Mouse (Mus musculus): ENCODE results near the gene Slc22a23. TPM values are rescaled to one million over a fixed set of nuclear protein-coding genes. Genes with fewer than 3 reads are reported as not detected.

Slc22a23 gene
- polyA plus RNA-seq, 1 experiment from 2014 or later = 25.4 TPM

DNA sequence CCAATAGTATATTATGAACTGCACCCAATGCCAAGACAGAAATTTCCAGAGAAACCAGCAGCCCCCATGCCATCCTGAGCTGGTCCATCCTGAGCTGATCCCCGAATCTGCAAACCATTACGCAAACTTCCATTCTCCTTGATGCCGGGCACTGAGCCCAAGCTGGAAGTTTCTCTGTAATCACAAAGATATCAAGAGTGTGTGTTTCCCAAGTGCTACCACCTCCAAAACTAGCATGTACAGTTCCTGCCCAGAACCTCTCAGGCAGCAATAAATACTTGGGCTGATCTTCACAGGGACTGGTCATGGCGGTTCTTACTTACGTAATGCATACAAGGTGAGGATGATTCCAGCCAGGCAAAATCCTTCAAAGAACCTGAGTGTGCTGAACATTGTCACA lies 46.3 kb downstream of the Slc22a23 start:
- 96% methylated on average over 5 of the region's 5 CpGs for WGBS
- H3K9ac ChIP-seq (replicated peaks; ENCODE audit: low read depth, low read length) = no peak overlapping the region

DNA sequence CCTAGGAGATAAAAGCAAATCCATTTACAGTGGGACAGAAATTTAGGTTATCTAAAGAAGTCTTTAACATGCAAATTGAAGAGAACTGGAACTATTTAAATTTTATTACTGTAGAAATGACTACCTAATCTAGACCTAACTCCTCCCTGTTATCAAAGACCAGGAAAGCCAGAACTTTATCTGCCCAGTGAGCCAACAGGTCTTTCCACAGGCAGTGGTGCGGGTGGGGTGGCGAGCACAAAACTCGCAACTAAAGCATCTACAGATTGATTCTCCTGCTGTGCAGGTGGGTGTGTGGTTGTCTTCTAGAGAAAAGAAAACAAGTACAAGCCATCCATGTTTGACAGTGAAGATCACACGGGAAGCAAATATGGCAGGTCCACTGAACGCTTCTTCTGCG lies 46.9 kb downstream of the Slc22a23 start:
- Histone ChIP-seq H3K9ac (replicated peaks; ENCODE audit: low read depth, low read length) (no peak overlapping the region), H3K4me2 (ENCODE audit: low read depth, low read length) (no peak overlapping the region), H3K27ac (ENCODE audit: low read depth, low read length) (no peak overlapping the region), H3K27me3 (ENCODE audit: control insufficient read depth, insufficient read depth, low read length) (no peaks in the 10 kb centered on the region), H3K9me3 (ENCODE audit: control insufficient read depth, low read length) (no peaks in the 10 kb centered on the region), H3K4me3 (ENCODE audit: low read depth, low read length) (no peak overlapping the region), H3K4me1 (ENCODE audit: control insufficient read depth, insufficient read depth, low read length) (no peaks in the 10 kb centered on the region), H3K36me3 (ENCODE audit: control insufficient read depth, insufficient read depth, low read length) (peaks cover 3% of the 10 kb centered on the region; the same call in 1 of the 2 replicates)
- no peak for ATAC-seq (ENCODE audit: low read depth)
- WGBS = 96% methylated on average over 6 of the region's 6 CpGs

More for the DNA sequence above, 46.3 kb downstream of the Slc22a23 start:
- Histone ChIP-seq H3K4me3 (ENCODE audit: low read depth, low read length) (no peak overlapping the region), H3K27ac (ENCODE audit: low read depth, low read length) (no peak overlapping the region), H3K36me3 (ENCODE audit: control insufficient read depth, insufficient read depth, low read length) (peaks cover 3% of the 10 kb centered on the region; the same call in 1 of the 2 replicates), H3K9me3 (ENCODE audit: control insufficient read depth, low read length) (no peaks in the 10 kb centered on the region), H3K4me2 (ENCODE audit: low read depth, low read length) (no peak overlapping the region), H3K27me3 (ENCODE audit: control insufficient read depth, insufficient read depth, low read length) (no peaks in the 10 kb centered on the region), H3K4me1 (ENCODE audit: control insufficient read depth, insufficient read depth, low read length) (no peaks in the 10 kb centered on the region)
- no peak for ATAC-seq (ENCODE audit: low read depth)

GRCm38 (mm10) chr13:34295787-34296435 lies 49.1 kb downstream of the Slc22a23 start:
- WGBS = 89% methylated on average over 12 of the region's 12 CpGs

DNA sequence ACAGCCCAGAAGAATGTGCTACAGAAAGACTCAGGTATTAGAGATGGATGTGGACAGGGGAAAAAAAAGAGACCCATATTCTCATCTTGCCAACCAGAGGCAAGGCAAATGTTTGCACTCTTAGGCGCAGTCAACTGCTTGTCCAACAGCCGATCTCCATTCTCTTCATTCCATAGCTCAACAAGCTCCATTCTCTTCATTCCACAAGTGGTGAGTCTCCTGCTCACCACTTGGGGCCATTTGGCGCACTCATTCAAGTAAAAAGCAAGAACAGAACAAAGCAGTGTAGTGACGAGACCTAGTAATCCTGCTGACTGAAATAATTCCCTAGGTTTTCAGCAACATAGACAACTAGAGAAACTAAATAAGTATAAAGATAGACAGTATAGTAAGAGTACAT lies 50.8 kb downstream of the Slc22a23 start:
- Histone ChIP-seq H3K9ac (replicated peaks; ENCODE audit: low read depth, low read length) (no peak overlapping the region), H3K4me1 (ENCODE audit: control insufficient read depth, insufficient read depth, low read length) (no peaks in the 10 kb centered on the region), H3K4me2 (ENCODE audit: low read depth, low read length) (no peak overlapping the region), H3K27me3 (ENCODE audit: control insufficient read depth, insufficient read depth, low read length) (no peaks in the 10 kb centered on the region), H3K27ac (ENCODE audit: low read depth, low read length) (no peak overlapping the region), H3K36me3 (ENCODE audit: control insufficient read depth, insufficient read depth, low read length) (peaks cover 3% of the 10 kb centered on the region; the same call in 1 of the 2 replicates), H3K4me3 (ENCODE audit: low read depth, low read length) (no peak overlapping the region), H3K9me3 (ENCODE audit: control insufficient read depth, low read length) (no peaks in the 10 kb centered on the region)
- 80% methylated on average over 4 of the region's 4 CpGs for WGBS
- ATAC-seq (ENCODE audit: low read depth) = no peak

More at GRCm38 (mm10) chr13:34295787-34296435, 49.1 kb downstream of the Slc22a23 start:
- H3K9me3 ChIP-seq (ENCODE audit: control insufficient read depth, low read length) = no peaks in the 10 kb centered on the region
- H3K4me1 ChIP-seq (ENCODE audit: control insufficient read depth, insufficient read depth, low read length) = no peaks in the 10 kb centered on the region
- H3K36me3 ChIP-seq (ENCODE audit: control insufficient read depth, insufficient read depth, low read length) = peaks cover 3% of the 10 kb centered on the region; the same call in 1 of the 2 replicates
- no peak overlapping the region for H3K4me3 ChIP-seq (ENCODE audit: low read depth, low read length)
- H3K4me2 ChIP-seq (ENCODE audit: low read depth, low read length) = no peak overlapping the region
- no peaks in the 10 kb centered on the region for H3K27me3 ChIP-seq (ENCODE audit: control insufficient read depth, insufficient read depth, low read length)
- H3K27ac ChIP-seq (ENCODE audit: low read depth, low read length) = no peak overlapping the region
- no peak overlapping the region for H3K9ac ChIP-seq (replicated peaks; ENCODE audit: low read depth, low read length)
- no peak for ATAC-seq (ENCODE audit: low read depth)

- no peak overlapping the region for H3K9ac ChIP-seq (replicated peaks; ENCODE audit: low read depth, low read length)
- no peaks in the 10 kb centered on the region for H3K9me3 ChIP-seq (ENCODE audit: control insufficient read depth, low read length)
- H3K4me1 ChIP-seq (ENCODE audit: control insufficient read depth, insufficient read depth, low read length) = peaks cover 8% of the 10 kb centered on the region; the same call in 1 of the 2 replicates
- H3K36me3 ChIP-seq (ENCODE audit: control insufficient read depth, insufficient read depth, low read length) = no peaks in the 10 kb centered on the region
- H3K27ac ChIP-seq (ENCODE audit: low read depth, low read length) = no peak overlapping the region
- no peaks in the 10 kb centered on the region for H3K27me3 ChIP-seq (ENCODE audit: control insufficient read depth, insufficient read depth, low read length)
- no peak overlapping the region for H3K4me2 ChIP-seq (ENCODE audit: low read depth, low read length)
- ATAC-seq (ENCODE audit: low read depth) = no peak
- 78% methylated on average over 2 of the region's 2 CpGs for WGBS
- no peak overlapping the region for H3K4me3 ChIP-seq (ENCODE audit: low read depth, low read length)
These were observed 52.9 kb downstream of the Slc22a23 start for GRCm38 (mm10) chr13:34292042-34292441.

GRCm38 (mm10) chr13:34290346-34290745 lies 54.6 kb downstream of the Slc22a23 start:
- no peak for ATAC-seq (ENCODE audit: low read depth)
- 86% methylated on average over 1 of the region's 1 CpGs for WGBS
- Histone ChIP-seq H3K9ac (replicated peaks; ENCODE audit: low read depth, low read length) (no peak overlapping the region), H3K27ac (ENCODE audit: low read depth, low read length) (no peak overlapping the region), H3K9me3 (ENCODE audit: control insufficient read depth, low read length) (no peaks in the 10 kb centered on the region), H3K4me2 (ENCODE audit: low read depth, low read length) (no peak overlapping the region), H3K4me1 (ENCODE audit: control insufficient read depth, insufficient read depth, low read length) (peaks cover 8% of the 10 kb centered on the region; the same call in 1 of the 2 replicates), H3K36me3 (ENCODE audit: control insufficient read depth, insufficient read depth, low read length) (no peaks in the 10 kb centered on the region), H3K4me3 (ENCODE audit: low read depth, low read length) (no peak overlapping the region), H3K27me3 (ENCODE audit: control insufficient read depth, insufficient read depth, low read length) (no peaks in the 10 kb centered on the region)

DNA sequence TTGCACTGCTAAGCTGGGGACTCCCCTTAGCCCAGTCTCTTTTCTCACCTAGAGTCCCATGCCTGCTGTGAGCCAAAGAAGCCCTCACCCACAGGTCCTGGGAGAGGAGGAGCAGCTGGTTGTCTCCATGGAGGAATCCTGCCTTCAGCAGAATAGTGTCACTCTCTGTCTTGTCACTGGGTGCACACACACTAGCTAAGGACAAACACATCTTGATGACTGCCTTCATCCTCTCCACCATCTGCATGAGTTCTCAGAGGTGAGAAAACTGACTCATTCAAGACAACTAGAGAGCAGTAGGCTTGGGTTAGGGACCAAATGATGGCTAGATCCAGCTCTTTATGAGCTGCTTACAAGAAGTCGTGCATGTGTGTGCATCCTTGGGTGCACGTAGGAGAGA lies 55.4 kb downstream of the Slc22a23 start:
- Histone ChIP-seq H3K4me1 (ENCODE audit: control insufficient read depth, insufficient read depth, low read length) (peaks cover 8% of the 10 kb centered on the region; the same call in 1 of the 2 replicates), H3K27me3 (ENCODE audit: control insufficient read depth, insufficient read depth, low read length) (no peaks in the 10 kb centered on the region), H3K9me3 (ENCODE audit: control insufficient read depth, low read length) (no peaks in the 10 kb centered on the region), H3K36me3 (ENCODE audit: control insufficient read depth, insufficient read depth, low read length) (no peaks in the 10 kb centered on the region), H3K4me2 (ENCODE audit: low read depth, low read length) (no peak overlapping the region), H3K9ac (replicated peaks; ENCODE audit: low read depth, low read length) (no peak overlapping the region), H3K27ac (ENCODE audit: low read depth, low read length) (no peak overlapping the region), H3K4me3 (ENCODE audit: low read depth, low read length) (no peak overlapping the region)
- 89% methylated on average over 2 of the region's 2 CpGs for WGBS
- ATAC-seq (ENCODE audit: low read depth) = no peak

DNA sequence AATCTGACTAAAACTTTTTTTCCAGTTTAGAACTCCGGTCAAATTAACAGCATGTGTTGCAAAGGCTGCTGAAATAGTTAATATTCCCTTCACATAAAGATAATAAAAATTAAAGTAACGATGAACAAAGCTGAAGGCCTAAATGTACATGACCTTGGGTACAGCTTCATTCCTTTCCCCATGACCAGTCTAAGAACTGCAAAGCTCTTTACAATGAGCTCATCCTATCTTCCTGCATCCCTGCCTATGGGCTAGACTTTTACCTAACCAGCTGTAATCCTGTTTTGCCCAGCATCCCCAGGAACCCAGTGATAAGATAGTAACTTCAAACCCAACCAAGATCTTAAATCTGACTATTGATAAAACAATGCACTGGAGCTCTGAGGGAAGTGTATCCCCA lies 56.9 kb downstream of the Slc22a23 start:
- H3K9ac ChIP-seq (replicated peaks; ENCODE audit: low read depth, low read length) = no peak overlapping the region
- H3K4me2 ChIP-seq (ENCODE audit: low read depth, low read length) = no peak overlapping the region
- peaks cover 8% of the 10 kb centered on the region; the same call in 1 of the 2 replicates for H3K4me1 ChIP-seq (ENCODE audit: control insufficient read depth, insufficient read depth, low read length)
- H3K4me3 ChIP-seq (ENCODE audit: low read depth, low read length) = no peak overlapping the region
- no peaks in the 10 kb centered on the region for H3K27me3 ChIP-seq (ENCODE audit: control insufficient read depth, insufficient read depth, low read length)
- H3K9me3 ChIP-seq (ENCODE audit: control insufficient read depth, low read length) = no peaks in the 10 kb centered on the region
- H3K36me3 ChIP-seq (ENCODE audit: control insufficient read depth, insufficient read depth, low read length) = no peaks in the 10 kb centered on the region
- ATAC-seq (ENCODE audit: low read depth) = no peak
- WGBS = 25% methylated on average over 2 of the region's 2 CpGs
- no peak overlapping the region for H3K27ac ChIP-seq (ENCODE audit: low read depth, low read length)

- WGBS = 3% methylated on average over 9 of the region's 9 CpGs
- Histone ChIP-seq H3K36me3 (ENCODE audit: control insufficient read depth, insufficient read depth, low read length) (no peaks in the 10 kb centered on the region), H3K4me1 (ENCODE audit: control insufficient read depth, insufficient read depth, low read length) (peaks cover 8% of the 10 kb centered on the region; the same call in 1 of the 2 replicates), H3K4me2 (ENCODE audit: low read depth, low read length) (peak overlapping the region; percentile 6; the same call in 1 of the 2 replicates), H3K27ac (ENCODE audit: low read depth, low read length) (no peak overlapping the region; the same call in 1 of the 2 replicates), H3K27me3 (ENCODE audit: control insufficient read depth, insufficient read depth, low read length) (no peaks in the 10 kb centered on the region), H3K4me3 (ENCODE audit: low read depth, low read length) (no peak overlapping the region), H3K9me3 (ENCODE audit: control insufficient read depth, low read length) (no peaks in the 10 kb centered on the region), H3K9ac (replicated peaks; ENCODE audit: low read depth, low read length) (no peak overlapping the region)
- no peak for ATAC-seq (ENCODE audit: low read depth)
These were observed 57.3 kb downstream of the Slc22a23 start for GRCm38 (mm10) chr13:34287601-34288083.

Data from neural tube, embryonic 14.5 days (tissue).